Mouse (Mus musculus): ENCODE data around the gene Ifna1. TPM values are rescaled to one million over a fixed set of nuclear protein-coding genes. Genes with fewer than 3 reads are reported as not detected.

Gene Ifna1
- total and polyA plus RNA-seq, 3 experiments = not detected

DNA sequence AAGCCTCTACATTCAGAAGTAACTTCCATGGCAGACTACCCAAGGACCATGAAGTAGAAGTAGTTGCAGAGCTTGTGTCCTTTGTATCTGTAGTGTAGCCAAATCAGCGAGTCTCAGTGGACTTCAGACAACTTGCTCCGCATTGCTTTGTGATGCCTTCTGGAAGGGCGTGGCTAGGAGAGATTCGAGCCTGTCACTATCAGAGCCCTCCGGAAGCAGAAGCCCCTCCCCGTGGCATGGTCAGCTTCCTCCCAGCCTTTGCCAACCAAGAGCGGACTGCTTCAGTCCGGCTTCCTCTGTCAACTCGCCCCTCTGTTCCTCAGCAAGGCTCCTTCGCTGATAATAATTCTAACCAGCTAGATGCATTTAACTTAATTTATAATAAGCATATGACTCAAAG is 28.4 kb downstream of the Ifna1 start:
- dilution Hi-C loops (cut with MboI; ENCODE audit: extremely low pct_ligation_motif_present, extremely low pct_unique_long_range_greater_than_20kb, low sequenced_read_pairs) (no loop called here), in situ Hi-C loops (cut with MboI; ENCODE audit: low pct_ligation_motif_present, low pct_unique_long_range_greater_than_20kb, low sequenced_read_pairs) (loop anchor here (25.0 kb wide), 1 partner anchor 809 kb away; the partner anchor contains the start of gene Dmrta1)
- H3K4me1 ChIP-seq (ENCODE audit: control insufficient read depth in 1 of 2, insufficient read depth in 2 of 2) = peaks cover 25 to 39% of the 10 kb centered on the region in 2 experiments
- no peak overlapping the region for H3K4me2 ChIP-seq (ENCODE audit: insufficient read depth, low read depth, poor library complexity, severe bottlenecking)
- peaks cover 2% of the 10 kb centered on the region for H3K27me3 ChIP-seq (replicated peaks)
- no peak overlapping the region for H3K4me3 ChIP-seq (replicated peaks in 1 of 3; ENCODE audit: low read depth in 2 of 3, low read length in 2 of 3, poor library complexity in 1 of 3)
- H3K9ac ChIP-seq (ENCODE audit: insufficient read depth, low read depth) = no peak overlapping the region
- no peak for TF ChIP-seq RCOR1 (conservative IDR thresholded peaks at IDR 0.05; ENCODE audit: low read depth, low read length)
- peaks cover 8% of the 10 kb centered on the region for H3K9me3 ChIP-seq (replicated peaks; ENCODE audit: low read length)
- DNase-seq (ENCODE audit: extremely low read depth) = no peak
- H3K79me2 ChIP-seq (replicated peaks; ENCODE audit: control insufficient read depth, extremely low read depth, insufficient read depth, poor library complexity, severe bottlenecking) = no peaks in the 10 kb centered on the region
- H3K36me3 ChIP-seq (replicated peaks in 1 of 2; ENCODE audit: control insufficient read depth in 1 of 2, insufficient read depth in 1 of 2, low read length in 1 of 2) = no peaks in the 10 kb centered on the region
- no peak overlapping the region for H3K27ac ChIP-seq (ENCODE audit: insufficient read depth, low read depth)

DNA sequence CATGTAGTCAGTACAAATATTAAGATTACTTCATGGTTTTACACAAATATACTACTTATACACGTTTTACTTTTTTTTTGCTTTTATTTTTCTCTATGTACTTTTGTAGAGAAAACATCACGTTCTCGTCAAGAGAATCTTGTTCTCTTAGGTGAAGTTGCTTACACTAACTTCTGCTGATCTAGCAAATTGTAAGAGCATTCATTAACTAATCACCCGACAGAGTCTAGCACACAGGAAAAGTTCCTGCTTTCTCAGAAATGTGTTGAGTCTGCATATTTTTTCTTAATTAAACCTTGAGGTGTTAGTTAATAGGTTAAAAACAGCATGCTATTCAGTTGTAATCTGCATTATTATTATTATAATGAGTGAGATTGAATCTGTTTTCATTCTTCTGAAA is 28.9 kb downstream of the Ifna1 start:
- DNase-seq (ENCODE audit: extremely low read depth) = no peak
- H3K9ac ChIP-seq (ENCODE audit: insufficient read depth, low read depth) = no peak overlapping the region
- no peaks in the 10 kb centered on the region for H3K36me3 ChIP-seq (replicated peaks in 1 of 2; ENCODE audit: control insufficient read depth in 1 of 2, insufficient read depth in 1 of 2, low read length in 1 of 2)
- no peak overlapping the region for H3K4me2 ChIP-seq (ENCODE audit: insufficient read depth, low read depth, poor library complexity, severe bottlenecking)
- H3K9me3 ChIP-seq (replicated peaks; ENCODE audit: low read length) = peaks cover 8% of the 10 kb centered on the region
- in situ Hi-C loops (cut with MboI; ENCODE audit: low pct_ligation_motif_present, low pct_unique_long_range_greater_than_20kb, low sequenced_read_pairs) = loop anchor here (25.0 kb wide), 1 partner anchor 809 kb away; the partner anchor contains the start of gene Dmrta1
- peaks cover 25 to 34% of the 10 kb centered on the region in 2 experiments for H3K4me1 ChIP-seq (ENCODE audit: control insufficient read depth in 1 of 2, insufficient read depth in 2 of 2)
- peaks cover 2% of the 10 kb centered on the region for H3K27me3 ChIP-seq (replicated peaks)
- H3K4me3 ChIP-seq (replicated peaks in 1 of 3; ENCODE audit: low read depth in 2 of 3, low read length in 2 of 3, poor library complexity in 1 of 3) = no peak overlapping the region
- TF ChIP-seq TBP (conservative IDR thresholded peaks at IDR 0.05; ENCODE audit: low read depth, low read length) (no peak), RAD21 (IDR thresholded peaks at IDR 0.05; ENCODE audit: low read depth, low read length) (no peak), MAFK (IDR thresholded peaks at IDR 0.05; ENCODE audit: insufficient replicate concordance, low read length) (peak; percentile 63; the same call in 1 of the 2 replicates), USF2 (conservative IDR thresholded peaks at IDR 0.05; ENCODE audit: low read depth, low read length) (no peak)
- H3K27ac ChIP-seq (ENCODE audit: insufficient read depth, low read depth) = no peak overlapping the region
- dilution Hi-C loops (cut with MboI; ENCODE audit: extremely low pct_ligation_motif_present, extremely low pct_unique_long_range_greater_than_20kb, low sequenced_read_pairs) = no loop called here
- H3K79me2 ChIP-seq (replicated peaks; ENCODE audit: control insufficient read depth, extremely low read depth, insufficient read depth, poor library complexity, severe bottlenecking) = no peaks in the 10 kb centered on the region

DNA sequence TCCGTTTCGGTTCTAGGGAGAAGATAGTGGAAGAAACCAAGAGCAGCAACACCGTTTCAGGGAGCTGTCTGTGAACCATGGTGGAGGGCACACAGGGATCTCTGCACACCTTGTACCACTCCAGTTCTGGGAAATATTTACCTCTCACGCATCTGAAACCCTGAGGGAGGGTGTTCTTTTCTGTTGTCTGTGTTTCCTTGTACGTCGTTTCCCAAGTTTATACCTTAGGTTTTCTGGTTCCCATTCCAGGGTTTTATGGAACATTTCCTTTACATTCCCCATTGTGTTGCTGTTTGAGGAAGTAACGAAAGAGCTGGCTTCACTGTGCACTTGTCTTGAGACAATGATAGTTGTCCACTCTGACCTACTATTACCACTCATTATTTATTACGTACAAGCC is 30.2 kb downstream of the Ifna1 start, which contains the start of gene Ifne:
Ifne (minus strand) TSS at position 101 of the 400 bp plus-strand sequence.
- TF ChIP-seq SMC3 (IDR thresholded peaks at IDR 0.05; ENCODE audit: low read depth, low read length) (no peak), CHD1 (IDR thresholded peaks at IDR 0.05; ENCODE audit: low read depth, low read length) (no peak), ELF1 (IDR thresholded peaks at IDR 0.05; ENCODE audit: low read depth, low read length) (no peak), JUN (IDR thresholded peaks at IDR 0.05; ENCODE audit: insufficient read depth, low read depth, low read length) (no peak), NELFE (IDR thresholded peaks at IDR 0.05; ENCODE audit: low read depth, low read length) (no peak)
- Histone ChIP-seq H3K9me3 (replicated peaks; ENCODE audit: low read length) (peaks cover 8% of the 10 kb centered on the region), H3K27ac (ENCODE audit: insufficient read depth, low read depth) (no peak within 1 kb of the TSS), H3K36me3 (replicated peaks in 1 of 2; ENCODE audit: control insufficient read depth in 1 of 2, insufficient read depth in 1 of 2, low read length in 1 of 2) (no peaks in the 10 kb centered on the region), H3K4me2 (ENCODE audit: insufficient read depth, low read depth, poor library complexity, severe bottlenecking) (no peak within 1 kb of the TSS), H3K79me2 (replicated peaks; ENCODE audit: control insufficient read depth, extremely low read depth, insufficient read depth, poor library complexity, severe bottlenecking) (no peaks in the 10 kb centered on the region), H3K4me1 (ENCODE audit: control insufficient read depth in 1 of 2, insufficient read depth in 2 of 2) (peaks cover 18 to 21% of the 10 kb centered on the region in 2 experiments), H3K9ac (ENCODE audit: insufficient read depth, low read depth) (no peak within 1 kb of the TSS), H3K27me3 (replicated peaks) (peaks cover 2% of the 10 kb centered on the region), H3K4me3 (replicated peaks in 1 of 3; ENCODE audit: low read depth in 2 of 3, low read length in 2 of 3, poor library complexity in 1 of 3) (no peak within 1 kb of the TSS)
- no peak for DNase-seq (ENCODE audit: extremely low read depth)
- dilution Hi-C loops (cut with MboI; ENCODE audit: extremely low pct_ligation_motif_present, extremely low pct_unique_long_range_greater_than_20kb, low sequenced_read_pairs) = no loop called here
- in situ Hi-C loops (cut with MboI; ENCODE audit: low pct_ligation_motif_present, low pct_unique_long_range_greater_than_20kb, low sequenced_read_pairs) = loop anchor here (25.0 kb wide), 1 partner anchor 807 kb away; the partner anchor contains the start of gene Dmrta1

Measured in CH12.LX (cell line).